Mouse (Mus musculus) neural tube, embryonic 11.5 days (tissue): ENCODE results near the gene Iqgap1. TPM values are rescaled to one million over a fixed set of nuclear protein-coding genes. Genes with fewer than 3 reads are reported as not detected.

Experiments
- ATAC-seq: fragments of 200-750 bp; cut with Nextera tagmentation; 2 replicates; pipeline ENCODE4 v1.8.0; 2017; ENCODE audit warnings: moderate number of reproducible peaks, mild to moderate bottlenecking, moderate TSS enrichment, moderate library complexity; ENCODE audit not compliant: insufficient read depth, low FRiP score, low TSS enrichment
- DNase-seq: peaks from one replicate; pipeline ENCODE4 v3.0.0-alpha.2; 2015; ENCODE audit warnings: low spot score
- H3K27ac ChIP-seq: fragments of 300-500 bp; sonication (generic); 2 replicates; pipeline ENCODE4 v1.5.1; 2014; ENCODE audit warnings: low read depth, mild to moderate bottlenecking, low read length
- H3K27me3 ChIP-seq: fragments of 300-500 bp; sonication (generic); 2 replicates; pipeline ENCODE4 v1.6.1; 2014; ENCODE audit warnings: mild to moderate bottlenecking, low read length, mixed read lengths; ENCODE audit not compliant: control insufficient read depth, insufficient read depth
- H3K36me3 ChIP-seq: fragments of 300-500 bp; sonication (generic); 2 replicates; pipeline ENCODE4 v1.6.1; 2014; ENCODE audit warnings: mild to moderate bottlenecking, low read length, moderate library complexity, mixed read lengths; ENCODE audit not compliant: control insufficient read depth, insufficient read depth
- H3K4me1 ChIP-seq: fragments of 300-500 bp; sonication (generic); 2 replicates; pipeline ENCODE4 v1.6.1; 2014; ENCODE audit warnings: low read length, mixed read lengths; ENCODE audit not compliant: control insufficient read depth, insufficient read depth
- H3K4me2 ChIP-seq: fragments of 300-500 bp; sonication (generic); 2 replicates; pipeline ENCODE4 v1.6.1; 2014; ENCODE audit warnings: low read depth, mild to moderate bottlenecking, moderate library complexity
- H3K4me3 ChIP-seq: fragments of 300-500 bp; sonication (generic); 2 replicates; pipeline ENCODE4 v1.5.1; 2014; ENCODE audit warnings: low read depth, low read length
- H3K9ac ChIP-seq: fragments of 300-500 bp; sonication (generic); 2 replicates; pipeline ENCODE4 v1.6.1; 2014; ENCODE audit warnings: mild to moderate bottlenecking, low read length
- H3K9me3 ChIP-seq: fragments of 300-500 bp; sonication (generic); 2 replicates; pipeline ENCODE4 v1.6.1; 2016; ENCODE audit warnings: low read length; ENCODE audit not compliant: control insufficient read depth
- WGBS: fragments of 180-500 bp; shearing (Covaris S2); extraction: QIAGEN DNeasy Blood & Tissue Kit; methylation state at CpG from one replicate; pipeline ENCODE4 v1.1.7; 2014; 5-methylcytosine and 5-hydroxymethylcytosine counted together
- polyA plus RNA-seq: library from polyadenylated mRNA; unstranded; fragments of >200 nt; fragmentation: Nextera tagmentation; extraction: Ambion mirVana; gene quantifications from 2 replicates; pipeline ENCODE4 v1.2.1, GENCODE M21; 2014

Gene Iqgap1
- polyA plus RNA-seq, 1 experiment from 2014 or later, result 26.4 TPM

DNA sequence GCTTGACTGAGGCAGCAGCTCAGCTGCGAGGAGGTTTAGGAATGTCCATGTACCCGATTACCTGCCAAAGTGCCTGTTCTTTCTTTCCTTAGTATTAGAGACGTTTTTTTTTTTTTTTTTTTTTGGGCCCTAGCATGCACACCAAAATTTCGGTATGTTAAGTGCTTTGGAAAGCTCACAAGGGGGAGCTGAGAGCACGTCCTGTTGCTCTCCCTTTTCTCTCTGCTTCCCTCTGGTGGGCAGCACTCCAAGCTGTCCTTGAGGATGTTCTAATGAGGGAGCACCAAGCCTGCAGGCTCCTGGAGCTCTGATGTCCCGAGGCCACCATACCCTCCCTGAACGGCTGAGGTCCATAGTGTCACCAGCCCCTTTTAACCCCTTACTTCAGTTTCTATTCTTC, 84.8 kb downstream of the Iqgap1 start:
- no peak overlapping the region for H3K27ac ChIP-seq
- DNase-seq (peak; percentile 62), ATAC-seq (no peak)
- peaks cover 5% of the 10 kb centered on the region for H3K4me1 ChIP-seq
- H3K4me2 ChIP-seq, result no peak overlapping the region
- H3K36me3 ChIP-seq, result no peaks in the 10 kb centered on the region; the same call in 1 of the 2 replicates
- no peak overlapping the region for H3K9ac ChIP-seq
- WGBS, result 38% methylated on average over 6 of the region's 7 CpGs
- no peaks in the 10 kb centered on the region for H3K27me3 ChIP-seq
- H3K4me3 ChIP-seq, result no peak overlapping the region
- H3K9me3 ChIP-seq, result no peaks in the 10 kb centered on the region

DNA sequence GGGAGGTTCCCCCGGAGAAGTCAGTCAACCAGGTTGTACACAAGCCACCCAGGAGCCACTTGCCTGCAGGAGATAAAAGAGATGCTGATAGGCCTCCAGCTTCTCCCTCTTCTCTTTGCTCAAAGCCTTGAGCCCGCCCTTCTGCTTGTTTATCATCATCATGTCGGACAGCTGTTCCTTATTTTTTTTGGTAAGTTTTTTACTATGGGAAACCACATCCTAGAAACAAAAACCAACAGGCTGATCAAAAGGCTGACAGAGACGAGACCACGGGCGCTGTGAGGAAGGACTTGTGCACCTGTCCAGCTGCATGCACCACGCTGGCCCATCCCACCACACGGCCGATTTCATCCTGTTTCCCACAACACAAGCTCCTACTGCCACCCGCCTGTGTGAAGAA, 89.6 kb downstream of the Iqgap1 start:
- Histone ChIP-seq H3K27me3 (no peaks in the 10 kb centered on the region), H3K4me1 (no peaks in the 10 kb centered on the region), H3K27ac (no peak overlapping the region), H3K4me2 (no peak overlapping the region), H3K36me3 (no peaks in the 10 kb centered on the region), H3K4me3 (no peak overlapping the region), H3K9ac (no peak overlapping the region), H3K9me3 (no peaks in the 10 kb centered on the region)
- WGBS, result 87% methylated on average over 10 of the region's 10 CpGs
- no peak for ATAC-seq
- DNase-seq, result no peak

- H3K36me3 ChIP-seq, result no peaks in the 10 kb centered on the region
- no peak for ATAC-seq
These were observed 92.8 kb downstream of the Iqgap1 start for GRCm38 (mm10) chr7:80732986-80733385.

DNA sequence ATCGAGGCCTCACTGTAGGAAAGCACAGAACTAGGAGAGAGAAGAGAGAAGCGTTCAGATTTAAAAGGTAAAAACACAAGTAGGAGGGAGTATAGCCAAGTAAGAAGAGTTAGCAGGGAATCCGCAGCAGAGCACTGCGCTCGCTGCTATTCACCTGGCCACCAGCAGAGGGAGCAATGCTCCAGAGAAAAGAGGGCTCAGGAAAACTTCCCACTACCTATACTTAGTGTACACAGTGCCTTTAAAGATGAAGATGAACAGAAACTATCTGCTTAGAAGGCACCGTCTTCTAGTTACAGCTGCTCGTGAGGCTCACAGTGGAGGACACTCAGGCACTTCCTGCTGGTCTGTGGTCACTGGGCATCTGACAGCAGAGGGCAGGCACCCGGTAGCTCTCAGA, 96.1 kb downstream of the Iqgap1 start:
- Histone ChIP-seq H3K36me3 (no peaks in the 10 kb centered on the region), H3K9ac (no peak overlapping the region), H3K4me3 (no peak overlapping the region), H3K9me3 (no peaks in the 10 kb centered on the region), H3K27me3 (no peaks in the 10 kb centered on the region), H3K4me1 (no peaks in the 10 kb centered on the region), H3K27ac (no peak overlapping the region), H3K4me2 (no peak overlapping the region)
- DNase-seq (peak; percentile 77), ATAC-seq (no peak)
- 33% methylated on average over 8 of the region's 8 CpGs for WGBS

More at GRCm38 (mm10) chr7:80732986-80733385, 92.8 kb downstream of the Iqgap1 start:
- no peak overlapping the region for H3K4me2 ChIP-seq
- H3K4me1 ChIP-seq, result no peaks in the 10 kb centered on the region
- no peak overlapping the region for H3K9ac ChIP-seq
- WGBS, result 82% methylated on average over 11 of the region's 11 CpGs
- H3K4me3 ChIP-seq, result no peak overlapping the region
- H3K9me3 ChIP-seq, result no peaks in the 10 kb centered on the region
- no peak for DNase-seq
- H3K27ac ChIP-seq, result no peak overlapping the region
- H3K27me3 ChIP-seq, result no peaks in the 10 kb centered on the region

DNA sequence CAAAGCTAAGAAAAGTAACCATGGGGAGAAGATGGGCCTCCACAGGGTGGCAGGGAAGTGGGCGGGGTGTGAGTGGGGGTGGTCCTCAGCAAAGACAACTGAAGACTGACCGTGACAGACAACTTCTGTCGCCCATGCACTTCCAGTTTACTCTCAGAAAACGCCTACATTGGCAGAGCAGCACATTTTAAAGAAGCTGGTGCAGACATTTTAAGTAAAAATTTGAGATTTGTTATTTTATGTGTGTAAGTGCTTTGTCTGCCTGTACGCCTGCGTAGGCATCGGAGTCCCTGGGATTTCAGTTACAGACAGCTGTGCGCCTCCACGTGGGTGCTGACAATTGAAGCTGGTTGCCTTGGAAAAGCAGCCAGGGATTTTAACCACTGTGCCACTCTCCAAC, 104.7 kb downstream of the Iqgap1 start:
- Histone ChIP-seq H3K9ac (no peak overlapping the region), H3K4me2 (no peak overlapping the region), H3K9me3 (no peaks in the 10 kb centered on the region), H3K27me3 (no peaks in the 10 kb centered on the region), H3K27ac (no peak overlapping the region), H3K36me3 (no peaks in the 10 kb centered on the region; the same call in 1 of the 2 replicates), H3K4me3 (no peak overlapping the region), H3K4me1 (no peaks in the 10 kb centered on the region)
- 40% methylated on average over 9 of the region's 9 CpGs for WGBS
- DNase-seq (no peak), ATAC-seq (no peak)

DNA sequence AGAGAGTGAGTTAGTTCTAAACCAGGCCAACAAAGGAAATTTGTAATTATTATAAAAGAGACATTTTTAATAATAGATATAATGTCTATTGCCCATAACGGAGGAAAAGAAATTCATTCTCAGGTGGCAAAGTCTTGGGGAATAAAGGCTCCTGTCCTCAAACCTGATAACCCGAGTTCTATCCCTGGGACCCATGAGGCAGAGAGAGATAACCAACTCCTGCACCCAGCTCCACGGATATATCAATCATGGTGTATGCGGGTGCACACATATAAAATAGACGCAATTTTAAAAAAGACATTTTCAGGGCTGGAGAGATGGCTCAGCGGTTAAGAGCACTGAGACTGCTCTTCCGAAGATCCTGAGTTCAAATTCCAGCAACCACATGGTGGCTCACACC, 106.2 kb downstream of the Iqgap1 start:
- H3K9me3 ChIP-seq, result no peaks in the 10 kb centered on the region
- WGBS, result 95% methylated on average over 7 of the region's 7 CpGs
- no peak for DNase-seq
- no peak overlapping the region for H3K4me3 ChIP-seq
- no peaks in the 10 kb centered on the region for H3K4me1 ChIP-seq
- no peak overlapping the region for H3K9ac ChIP-seq
- H3K36me3 ChIP-seq, result no peaks in the 10 kb centered on the region; the same call in none of the 2 replicates
- ATAC-seq, result no peak
- H3K27ac ChIP-seq, result no peak overlapping the region
- no peak overlapping the region for H3K4me2 ChIP-seq
- no peaks in the 10 kb centered on the region for H3K27me3 ChIP-seq

DNA sequence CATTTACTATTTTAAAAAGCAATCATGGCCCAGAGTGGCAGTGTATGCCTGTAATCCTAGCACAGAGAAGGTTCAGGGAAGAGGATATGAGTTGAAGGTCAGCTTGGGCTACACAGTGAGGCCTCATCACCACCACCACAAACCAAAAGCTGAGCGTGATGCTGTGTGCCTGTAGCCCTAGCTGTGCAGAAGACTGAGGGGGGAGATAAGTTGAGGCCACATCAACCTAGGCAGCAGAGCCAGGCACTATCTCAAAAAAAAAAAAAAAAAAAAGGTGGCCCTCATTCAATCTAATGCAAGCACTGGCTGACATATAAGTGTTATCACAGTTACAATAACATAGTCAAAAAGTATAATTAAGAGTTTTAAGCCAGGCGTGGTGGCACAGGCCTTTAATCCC, 106.7 kb downstream of the Iqgap1 start:
- Histone ChIP-seq H3K4me1 (no peaks in the 10 kb centered on the region), H3K27me3 (no peaks in the 10 kb centered on the region), H3K4me2 (no peak overlapping the region), H3K27ac (no peak overlapping the region), H3K4me3 (no peak overlapping the region), H3K9ac (no peak overlapping the region), H3K36me3 (no peaks in the 10 kb centered on the region; the same call in none of the 2 replicates), H3K9me3 (no peaks in the 10 kb centered on the region)
- ATAC-seq, result no peak
- no peak for DNase-seq
- 87% methylated on average over 2 of the region's 2 CpGs for WGBS

DNA sequence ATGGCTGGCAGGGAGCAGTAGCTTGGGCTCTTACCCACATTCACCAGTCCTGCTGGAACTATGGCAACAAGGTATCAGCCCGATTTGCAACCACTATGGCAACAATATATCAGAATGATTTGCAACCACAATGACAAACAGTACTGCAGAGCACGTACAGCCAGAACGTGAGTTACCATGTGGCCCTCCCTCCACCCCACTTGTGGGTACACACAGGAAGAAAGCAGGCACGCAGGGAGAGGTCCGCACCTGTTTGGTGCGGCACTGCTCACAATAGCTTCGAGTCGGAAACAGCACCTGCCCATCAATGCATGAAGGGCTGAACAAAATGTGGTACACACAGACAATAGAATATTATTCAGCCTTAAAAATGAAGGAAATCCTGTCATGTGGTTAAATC, 107.3 kb downstream of the Iqgap1 start:
- DNase-seq, result no peak
- H3K4me3 ChIP-seq, result no peak overlapping the region
- no peaks in the 10 kb centered on the region for H3K9me3 ChIP-seq
- ATAC-seq, result no peak
- 84% methylated on average over 8 of the region's 8 CpGs for WGBS
- H3K4me1 ChIP-seq, result no peaks in the 10 kb centered on the region
- no peak overlapping the region for H3K9ac ChIP-seq
- H3K36me3 ChIP-seq, result no peaks in the 10 kb centered on the region; the same call in 1 of the 2 replicates
- no peak overlapping the region for H3K27ac ChIP-seq
- H3K27me3 ChIP-seq, result no peaks in the 10 kb centered on the region
- H3K4me2 ChIP-seq, result no peak overlapping the region

DNA sequence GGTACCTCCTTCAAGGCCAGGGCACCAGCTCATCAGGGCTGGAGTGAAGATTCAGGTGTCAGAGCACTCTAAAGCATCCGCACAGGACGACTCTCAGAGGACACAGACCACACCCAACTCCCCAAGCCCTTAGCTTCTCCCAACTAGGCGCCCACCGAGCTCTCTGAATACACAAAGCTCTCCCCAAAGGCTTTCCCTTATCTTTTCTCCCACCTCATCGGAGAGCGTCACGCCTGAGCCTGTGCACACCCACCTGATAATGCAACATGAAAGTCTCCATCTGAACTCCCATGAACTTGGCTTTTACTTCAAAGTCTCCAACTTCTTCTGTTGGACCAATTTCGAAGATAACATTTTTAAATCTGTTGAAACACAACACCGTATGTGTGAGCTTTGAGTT, 109.0 kb downstream of the Iqgap1 start:
- no peak for ATAC-seq
- no peak for DNase-seq
- Histone ChIP-seq H3K4me1 (no peaks in the 10 kb centered on the region), H3K9ac (no peak overlapping the region), H3K4me2 (no peak overlapping the region), H3K27me3 (no peaks in the 10 kb centered on the region), H3K9me3 (no peaks in the 10 kb centered on the region), H3K4me3 (no peak overlapping the region), H3K36me3 (no peaks in the 10 kb centered on the region; the same call in 1 of the 2 replicates), H3K27ac (no peak overlapping the region)
- 81% methylated on average over 9 of the region's 9 CpGs for WGBS
